Mouse (Mus musculus): ENCODE measurements around the gene Prelid3b.

Gene Prelid3b

GRCm38 (mm10) chr2:174428076-174428835, 44.6 kb downstream of the Prelid3b start:
- DNase-seq (ENCODE audit: low spot score in 2 of 2), result no peak

GRCm38 (mm10) chr2:174426856-174427255, 46.0 kb downstream of the Prelid3b start:
- no peak for DNase-seq (ENCODE audit: low spot score in 2 of 2)

DNA sequence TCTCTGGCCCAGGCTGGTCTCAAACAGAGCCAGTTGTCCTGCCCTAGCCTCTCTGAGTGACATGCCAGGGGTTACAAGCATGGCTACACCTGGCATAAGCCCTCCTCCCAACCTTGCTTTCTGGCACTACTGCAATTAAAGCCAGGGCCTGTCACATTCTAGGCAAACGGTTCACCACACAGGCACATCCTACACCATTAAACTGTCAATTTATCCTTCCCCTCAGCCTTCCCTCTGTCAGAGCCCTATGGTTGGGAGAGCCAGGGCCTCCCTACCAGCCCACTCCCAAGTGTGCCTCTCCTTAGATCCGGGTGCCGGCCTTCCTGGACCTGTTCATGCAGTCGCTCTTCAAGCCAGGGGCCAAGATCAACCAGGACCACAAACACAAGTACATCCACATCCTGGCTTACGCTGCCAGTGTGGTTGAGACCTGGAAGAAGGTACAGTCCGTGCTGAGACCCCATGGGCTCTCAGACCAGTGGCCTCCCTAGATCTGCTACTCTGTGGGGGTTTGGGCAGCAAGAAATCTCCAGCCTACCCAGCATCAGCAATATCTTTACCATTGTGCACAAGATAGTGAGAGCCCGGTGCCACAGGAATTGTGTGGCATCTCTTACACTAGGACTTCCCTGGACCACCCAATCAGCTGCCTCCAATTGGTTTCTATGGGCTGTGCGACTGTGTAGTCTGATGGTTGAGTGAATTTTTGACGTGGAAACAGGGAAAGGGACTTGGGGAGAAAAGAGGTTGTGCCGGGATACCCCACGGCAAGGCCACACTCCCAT, 48.4 kb downstream of the Prelid3b start:
- no peak for DNase-seq (ENCODE audit: low spot score in 2 of 2)

DNA sequence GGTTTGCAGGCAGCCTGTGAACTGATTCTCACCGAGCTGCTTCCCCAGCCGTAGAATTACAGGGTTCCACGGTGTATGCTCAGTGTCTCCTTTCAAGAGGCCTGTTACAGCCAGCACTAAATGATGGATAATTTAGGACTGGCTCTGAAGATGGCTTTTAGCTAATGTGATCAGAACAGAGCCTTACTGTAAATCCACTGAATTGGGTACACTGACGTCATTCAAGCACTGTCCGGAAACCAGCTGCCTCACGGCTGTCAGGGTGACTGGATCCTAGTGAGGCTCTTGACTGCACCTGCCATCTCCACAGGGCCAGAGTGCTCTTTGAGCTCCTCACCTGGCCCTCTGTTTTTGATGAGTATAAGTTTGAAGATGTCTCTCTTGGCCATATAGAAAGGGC, 51.8 kb downstream of the Prelid3b start:
- no peak for DNase-seq (ENCODE audit: low spot score in 2 of 2)

GRCm38 (mm10) chr2:174415731-174416310, 57.1 kb downstream of the Prelid3b start, which contains the start of gene Nelfcd:
TSS of gene Nelfcd (plus strand) at chr2:174415804.
- DNase-seq (ENCODE audit: low spot score in 2 of 2), result peak; percentile 94 to 95
